Mouse (Mus musculus) C2C12 (cell line): Measurements from ENCODE around the gene Caprin1.

Source experiments
- CEBPB ChIP-seq: IDR thresholded peaks from one replicate; pipeline ENCODE4 v1.6.1; 2011; ENCODE audit warnings: low read depth, mild to moderate bottlenecking, control low read depth, moderate library complexity
- CTCF ChIP-seq: IDR thresholded peaks from one replicate; pipeline ENCODE4 v1.5.1; 2011; ENCODE audit not compliant: control insufficient read depth, insufficient read depth, insufficient read length
- FOSL1 ChIP-seq: IDR thresholded peaks from one replicate; pipeline ENCODE4 v1.8.0; 2011; ENCODE audit warnings: mild to moderate bottlenecking, low read length; ENCODE audit not compliant: poor library complexity, insufficient read depth, severe bottlenecking
- MAX ChIP-seq: IDR thresholded peaks from one replicate; pipeline ENCODE4 v1.6.1; 2011; ENCODE audit warnings: mild to moderate bottlenecking, control low read depth
- MYOD1 ChIP-seq: IDR thresholded peaks from one replicate; pipeline ENCODE4 v1.6.1; 2011; ENCODE audit warnings: low read depth; ENCODE audit not compliant: control insufficient read depth, insufficient read length
- MYOG ChIP-seq: IDR thresholded peaks from one replicate; pipeline ENCODE4 v1.6.1; 2011; ENCODE audit not compliant: control insufficient read depth, insufficient read length; ENCODE audit errors: extremely low read depth
- USF1 ChIP-seq: IDR thresholded peaks from one replicate; pipeline ENCODE4 v1.6.1; 2011; ENCODE audit warnings: low read depth, mild to moderate bottlenecking, control low read depth, moderate library complexity

- TF ChIP-seq FOSL1, result no peak
- TF ChIP-seq CTCF, result no peak
- no peak for TF ChIP-seq CEBPB
- no peak for TF ChIP-seq MYOD1
- no peak for TF ChIP-seq USF1
- TF ChIP-seq MYOG, result no peak
- TF ChIP-seq MAX, result no peak
Observed at GRCm38 (mm10) chr2:103824916-103825315, 27.5 kb upstream of the Caprin1 start.
